Mouse (Mus musculus) testis, adult 2 months (tissue): Measurements from ENCODE around the gene Rnf181.

Experiments
- CTCF ChIP-seq: fragments of 200-500 bp; IDR thresholded peaks from 2 replicates; pipeline ENCODE4 v1.5.1; 2012; ENCODE audit warnings: low read depth, mild to moderate bottlenecking, inconsistent platforms, low read length, moderate library complexity; ENCODE audit not compliant: control insufficient read depth, insufficient read depth, insufficient replicate concordance
- POLR2A ChIP-seq: fragments of 200-500 bp; IDR thresholded peaks from 2 replicates; pipeline ENCODE4 v1.6.1; 2012; ENCODE audit warnings: low read depth, mild to moderate bottlenecking, inconsistent platforms, low read length, moderate library complexity; ENCODE audit not compliant: control insufficient read depth

DNA sequence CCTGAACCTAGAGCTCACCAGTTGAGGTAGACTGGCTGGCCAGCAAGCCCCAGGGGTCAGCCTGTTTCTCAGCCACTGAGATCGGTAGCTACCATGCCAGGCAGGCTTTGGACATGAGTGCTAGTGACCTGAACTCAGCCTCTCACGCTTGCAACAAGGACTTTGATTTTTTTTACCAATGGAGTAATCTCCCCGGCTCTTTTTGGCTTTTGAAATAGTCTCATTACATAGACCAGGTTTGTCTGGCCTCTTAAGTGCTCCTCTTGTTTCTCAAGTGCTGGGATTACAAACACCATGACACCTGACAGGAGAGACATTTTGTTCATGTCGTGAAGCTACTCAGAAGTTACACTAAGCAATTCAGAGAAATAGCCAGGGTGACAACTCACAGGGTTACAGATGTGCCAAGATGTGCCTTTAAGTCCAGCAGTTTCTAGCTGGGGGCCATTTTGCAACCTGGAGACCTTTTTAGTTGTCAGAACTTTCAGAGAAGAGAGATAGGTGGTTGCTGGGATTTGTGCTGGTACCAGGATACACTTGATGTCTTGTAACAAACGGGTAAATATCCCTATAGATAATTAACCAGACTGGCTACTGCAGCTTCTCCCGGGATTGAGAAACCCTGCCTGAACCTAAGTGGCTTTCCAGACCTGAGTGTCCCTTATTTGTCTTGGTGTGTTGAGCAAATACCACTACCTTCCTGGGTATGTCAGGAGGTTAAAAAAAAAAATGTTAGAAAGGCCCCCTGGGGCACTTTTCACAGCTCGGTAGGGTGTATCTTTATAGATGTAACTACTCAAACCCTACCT is 49.4 kb upstream of the Rnf181 start:
- TF ChIP-seq CTCF = no peak
- no peak for TF ChIP-seq POLR2A
